Mouse (Mus musculus) cerebellum, adult 2 months (tissue): ENCODE measurements at regions not wholly inside any gene's neighbourhood (a gene's known extent, or its start where the extent isn't known, plus 50 kb on each side); places are given as distances from the start of the nearest gene placed in this dataset.
"Not testable (repeated sequence)": the region's sequence is repeated elsewhere in the genome, so short reads cannot be mapped to it uniquely, and the experiment has no call there.

ENCODE experiments used
- DNase-seq, 2 experiments: peaks; one replicate each; pipeline ENCODE4 v3.0.0; 2021
- H3K27ac ChIP-seq: fragments of 200-500 bp; 2 replicates; pipeline ENCODE4 v1.5.1; 2012; ENCODE audit warnings: low read length, control low read depth, inconsistent platforms; ENCODE audit not compliant: insufficient read depth
- H3K27me3 ChIP-seq: fragments of 200-500 bp; 2 replicates; pipeline ENCODE4 v1.6.1; 2012; ENCODE audit warnings: inconsistent platforms, mild to moderate bottlenecking, low read length, moderate library complexity; ENCODE audit not compliant: control insufficient read depth, insufficient read depth
- H3K4me1 ChIP-seq: fragments of 200-500 bp; 2 replicates; pipeline ENCODE4 v1.6.1; 2011; ENCODE audit warnings: low read length; ENCODE audit not compliant: control insufficient read depth, insufficient read depth
- H3K4me3 ChIP-seq: fragments of 200-500 bp; replicated peaks from 2 replicates; pipeline ENCODE3; 2011; ENCODE audit warnings: mild to moderate bottlenecking, low read depth, low read length, control low read depth; ENCODE audit not compliant: insufficient read depth
- CTCF ChIP-seq: fragments of 200-500 bp; IDR thresholded peaks from 2 replicates; pipeline ENCODE4 v1.5.1; 2011; ENCODE audit warnings: low read depth, mild to moderate bottlenecking, control low read depth, low read length, moderate library complexity, borderline replicate concordance; ENCODE audit not compliant: insufficient read depth
- POLR2A ChIP-seq: fragments of 200-500 bp; IDR thresholded peaks from 2 replicates; pipeline ENCODE4 v1.6.1; 2011; ENCODE audit warnings: low read length, control low read depth, borderline replicate concordance; ENCODE audit not compliant: insufficient read depth
- WGBS: fragments of 180-500 bp; shearing (Covaris S2); methylation state at CpG from one replicate; pipeline ENCODE4 v1.1.7; 2018; 5-methylcytosine and 5-hydroxymethylcytosine counted together

GRCm38 (mm10) chr10:15046285-15046684 lies 328.3 kb upstream of the Gje1 start:
- DNase-seq, result no peak
- 52% methylated on average over 4 of the region's 4 CpGs for WGBS
- Histone ChIP-seq H3K4me1 (no peaks in the 10 kb centered on the region), H3K27ac (no peak overlapping the region), H3K4me3 (no peak overlapping the region), H3K27me3 (no peaks in the 10 kb centered on the region)
- TF ChIP-seq CTCF, result no peak
- no peak for TF ChIP-seq POLR2A

- TF ChIP-seq POLR2A, result no peak
- no peak for TF ChIP-seq CTCF
- Histone ChIP-seq H3K27ac (no peak overlapping the region), H3K4me3 (no peak overlapping the region), H3K27me3 (no peaks in the 10 kb centered on the region), H3K4me1 (no peaks in the 10 kb centered on the region; the same call in 1 of the 2 replicates)
- WGBS, result 85% methylated on average over 3 of the region's 3 CpGs
- no peak for DNase-seq
These were observed 319.6 kb upstream of the Gje1 start for GRCm38 (mm10) chr10:15037571-15037970.

GRCm38 (mm10) chr10:15031517-15031916 lies 313.5 kb upstream of the Gje1 start:
- no peak for TF ChIP-seq POLR2A
- no peak for TF ChIP-seq CTCF
- Histone ChIP-seq H3K27me3 (no peaks in the 10 kb centered on the region), H3K4me1 (no peaks in the 10 kb centered on the region), H3K4me3 (no peak overlapping the region), H3K27ac (no peak overlapping the region)
- no peak for DNase-seq
- 60% methylated on average over 1 of the region's 1 CpGs for WGBS

GRCm38 (mm10) chr10:15029151-15029550 lies 311.1 kb upstream of the Gje1 start:
- TF ChIP-seq CTCF (no peak), POLR2A (no peak)
- Histone ChIP-seq H3K4me3 (no peak overlapping the region), H3K4me1 (no peaks in the 10 kb centered on the region), H3K27me3 (no peaks in the 10 kb centered on the region), H3K27ac (no peak overlapping the region)
- peak in 1 of 2 experiments; percentile 21 for DNase-seq

GRCm38 (mm10) chr10:15013919-15014318 lies 295.9 kb upstream of the Gje1 start:
- no peak for TF ChIP-seq CTCF
- Histone ChIP-seq H3K4me1 (no peaks in the 10 kb centered on the region), H3K27ac (no peak overlapping the region), H3K4me3 (no peak overlapping the region), H3K27me3 (no peaks in the 10 kb centered on the region)
- 57% methylated on average over 4 of the region's 4 CpGs for WGBS
- no peak for DNase-seq

GRCm38 (mm10) chr10:14996374-14996773 lies 278.4 kb upstream of the Gje1 start:
- 91% methylated on average over 2 of the region's 2 CpGs for WGBS
- TF ChIP-seq POLR2A (no peak), CTCF (no peak)
- Histone ChIP-seq H3K27ac (no peak overlapping the region), H3K4me3 (no peak overlapping the region), H3K4me1 (no peaks in the 10 kb centered on the region), H3K27me3 (no peaks in the 10 kb centered on the region)
- no peak for DNase-seq

GRCm38 (mm10) chr10:14989601-14990140 lies 271.7 kb upstream of the Gje1 start:
- no peak overlapping the region for H3K4me3 ChIP-seq
- H3K4me1 ChIP-seq, result no peaks in the 10 kb centered on the region
- no peak for TF ChIP-seq CTCF
- no peak for TF ChIP-seq POLR2A
- no peaks in the 10 kb centered on the region for H3K27me3 ChIP-seq
- no peak overlapping the region for H3K27ac ChIP-seq
- no peak for DNase-seq

- H3K4me3 ChIP-seq, H3K4me1 ChIP-seq, H3K27me3 ChIP-seq, DNase-seq, H3K27ac ChIP-seq: not testable (repeated sequence)
- WGBS, result 62% methylated on average over 2 of the region's 2 CpGs
These were observed 268.6 kb upstream of the Gje1 start for GRCm38 (mm10) chr10:14986566-14986965.
